In genomic region chr10:94311511-94312006, GRCm38 (mm10) we compare ENCODE assay signal across 7 mouse cellular contexts. TPM values are rescaled to one million over a fixed set of nuclear protein-coding genes. Genes with fewer than 3 reads are reported as not detected.
A peak's percentile ranks its signal among the peaks of the same experiment; 100 is the strongest.
DNase-seq lines count a peak whose midpoint lies in the region; ATAC-seq and TF ChIP-seq lines count a peak whose summit lies in the region.

Gene Tmcc3, plus strand, starts transcription at chr10:94311949.

- H3K4me2 ChIP-seq in neural tube, embryonic 11.5 days (ENCODE audit: low read depth) = peak within 1 kb of the TSS; percentile 95
- peak within 1 kb of the TSS; percentile 96 for H3K4me2 ChIP-seq in intestine, embryonic 16.5 days (ENCODE audit: low read depth, low read length)

- no peak for TF ChIP-seq CTCF in cortical plate, adult 2 months (IDR thresholded peaks at IDR 0.05; ENCODE audit: extremely low read depth, insufficient read depth, low read length)

- peak within 1 kb of the TSS; percentile 45 for H3K4me3 ChIP-seq in neural tube, embryonic 11.5 days (ENCODE audit: low read depth, low read length)
- H3K4me3 ChIP-seq in cortical plate, adult 2 months (ENCODE audit: insufficient read depth, low read length) = peak within 1 kb of the TSS; percentile 51
- H3K4me3 ChIP-seq in intestine, embryonic 16.5 days (ENCODE audit: low read length) = peak within 1 kb of the TSS; percentile 56
- H3K4me3 ChIP-seq in macrophage (ENCODE audit: inconsistent target) = no peak within 1 kb of the TSS

- no peaks in the 10 kb centered on the region for H3K79me2 ChIP-seq in macrophage (ENCODE audit: inconsistent target)

- H3K9ac ChIP-seq in neural tube, embryonic 11.5 days (ENCODE audit: low read length) = peak within 1 kb of the TSS; percentile 57
- H3K9ac ChIP-seq in intestine, embryonic 16.5 days (ENCODE audit: low read depth, low read length) = peak within 1 kb of the TSS; percentile 57

- peak; percentile 38 for DNase-seq in neural tube, embryonic 11.5 days (ENCODE audit: low spot score)
- no peak for DNase-seq in neural tube, embryonic 10.5 days (ENCODE audit: extremely low spot score, low spot score)
- DNase-seq in gastrocnemius, postnatal 4 days (ENCODE audit: low spot score in 2 of 2) = no peak
- no peak for DNase-seq in right cerebral cortex, postnatal 14 days

- 3% methylated on average over 19 of the region's 19 CpGs for WGBS in neural tube, embryonic 11.5 days
- 1% methylated on average over 19 of the region's 19 CpGs for WGBS in intestine, embryonic 16.5 days
- WGBS in macrophage (ENCODE audit: missing documents) = 8% methylated on average over 19 of the region's 19 CpGs

- H3K9me3 ChIP-seq in neural tube, embryonic 11.5 days (ENCODE audit: control insufficient read depth, low read length) = no peaks in the 10 kb centered on the region
- H3K9me3 ChIP-seq in intestine, embryonic 16.5 days (ENCODE audit: control insufficient read depth, low read length) = no peaks in the 10 kb centered on the region

- no peaks in the 10 kb centered on the region for H3K36me3 ChIP-seq in neural tube, embryonic 11.5 days (ENCODE audit: control insufficient read depth, insufficient read depth, low read length)
- H3K36me3 ChIP-seq in intestine, embryonic 16.5 days (ENCODE audit: control insufficient read depth, insufficient read depth, low read length) = no peaks in the 10 kb centered on the region
- no peaks in the 10 kb centered on the region for H3K36me3 ChIP-seq in macrophage (ENCODE audit: inconsistent target)

- peaks cover 3% of the 10 kb centered on the region; the same call in 1 of the 2 replicates for H3K4me1 ChIP-seq in neural tube, embryonic 11.5 days (ENCODE audit: control insufficient read depth, insufficient read depth, low read length)
- H3K4me1 ChIP-seq in cortical plate, adult 2 months (ENCODE audit: control insufficient read depth, insufficient read depth, low read length) = no peaks in the 10 kb centered on the region
- peaks cover 8% of the 10 kb centered on the region for H3K4me1 ChIP-seq in intestine, embryonic 16.5 days (ENCODE audit: control insufficient read depth, insufficient read depth, low read length)

- ATAC-seq in neural tube, embryonic 11.5 days (ENCODE audit: insufficient read depth, low FRiP score, low TSS enrichment) = 0 out of 2 replicates have a peak, but pooled peaks have one; percentile 31
- ATAC-seq in intestine, embryonic 16.5 days = 0 out of 2 replicates have a peak, but pooled peaks have one; percentile 16

- no peak for TF ChIP-seq POLR2A in cortical plate, adult 2 months (IDR thresholded peaks at IDR 0.05; ENCODE audit: extremely low read depth, insufficient read depth, low read length)

- 0 out of 2 replicates have a peak, but pooled peaks cover 5% of the 10 kb centered on the region for H3K27me3 ChIP-seq in neural tube, embryonic 11.5 days (ENCODE audit: control insufficient read depth, insufficient read depth, low read length)
- H3K27me3 ChIP-seq in intestine, embryonic 16.5 days (replicated peaks; ENCODE audit: control insufficient read depth, insufficient read depth, low read length) = peaks cover 22% of the 10 kb centered on the region

- no peak within 1 kb of the TSS for H3K27ac ChIP-seq in neural tube, embryonic 11.5 days (ENCODE audit: low read depth, low read length)
- H3K27ac ChIP-seq in cortical plate, adult 2 months (ENCODE audit: insufficient read depth, low read length) = no peak within 1 kb of the TSS
- no peak within 1 kb of the TSS for H3K27ac ChIP-seq in intestine, embryonic 16.5 days (ENCODE audit: low read length)
- no peak within 1 kb of the TSS for H3K27ac ChIP-seq in macrophage

RNA-seq across cellular contexts. Expression of gene Tmcc3, which starts in this region (rescaled TPM):
- polyA plus RNA-seq in neural tube, embryonic 11.5 days (2014; fragmentation: Nextera tagmentation; extraction: Ambion mirVana) = 4.8 and 6.1 TPM in 2 replicates
- 22.7 and 28.5 TPM in 2 replicates for polyA plus RNA-seq in cortical plate, adult 2 months (2012; rRNA removed)
- 10 to 100 TPM; 33.1 to 41.7 TPM for total RNA-seq in gastrocnemius, postnatal 4 days (2021)
- polyA plus RNA-seq in intestine, embryonic 16.5 days (2015; fragmentation: Nextera tagmentation; extraction: Ambion mirVana) = 8.8 and 10.2 TPM in 2 replicates
- total RNA-seq in macrophage (2018; cell fraction: chromatin; rRNA removed) = 100 to 1,000 TPM in 22 of 26 experiments, 10 to 100 TPM in 4; 66.3 to 636 (median 228) TPM
- total RNA-seq in macrophage (2018; cell fraction: cytosol; rRNA removed) = 100 to 1,000 TPM in 13 of 26 experiments, 10 to 100 TPM in 13; 32.2 to 140 (median 70.8) TPM
- total RNA-seq in macrophage (2018; cell fraction: nucleus; rRNA removed) = 100 to 1,000 TPM in 21 of 26 experiments, 10 to 100 TPM in 5; 35.3 to 273 (median 157) TPM
- polyA plus RNA-seq in macrophage (2018) = 21.8 to 42.9 TPM (median 36.7 TPM) in 3 replicates
